In the genomic region with DNA sequence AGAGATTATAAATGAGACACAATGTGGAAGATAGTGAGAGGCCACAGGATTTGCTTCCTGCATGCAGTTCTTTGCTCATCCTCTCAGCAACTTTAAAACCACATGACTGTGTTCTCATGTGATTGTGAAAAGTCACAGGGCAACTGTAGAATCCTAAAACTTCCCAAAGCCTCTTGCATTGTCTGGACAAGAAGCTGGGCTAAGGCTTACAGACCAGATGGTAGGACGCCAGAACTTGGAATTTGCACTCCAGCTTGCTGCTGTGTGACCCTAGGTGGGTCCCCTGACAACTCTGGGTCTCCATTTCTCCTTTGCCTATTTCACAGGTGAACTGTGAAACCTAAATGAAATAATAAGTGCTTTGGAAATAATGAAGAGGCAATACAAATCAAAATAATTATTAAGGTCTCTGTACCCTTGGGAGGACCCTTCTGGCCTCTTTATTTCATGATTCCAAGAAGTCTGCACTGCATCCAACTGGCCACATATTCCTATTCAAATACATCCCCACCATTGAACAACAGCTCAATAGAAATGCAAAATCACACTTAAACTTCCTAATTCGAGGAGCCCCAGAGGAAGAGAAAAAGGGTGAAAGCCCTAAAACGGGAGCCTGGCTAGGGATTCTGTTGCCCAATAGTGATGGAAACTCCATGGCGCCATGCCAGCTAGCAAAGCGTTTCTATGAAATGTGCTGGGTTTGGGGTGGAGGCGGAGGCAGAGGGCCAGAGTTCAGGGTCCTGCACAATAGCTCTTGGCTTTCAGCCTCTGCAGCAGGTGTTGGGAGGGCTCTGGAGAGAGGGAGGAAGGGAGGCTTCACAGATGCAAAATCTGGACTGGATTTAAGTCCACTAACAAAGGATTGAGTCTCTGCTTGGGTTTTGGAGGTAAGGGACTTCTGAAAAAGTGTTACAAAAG, we compare ENCODE assay signal across 9 mouse cellular contexts.
DNase-seq lines count a peak whose midpoint lies in the region; ATAC-seq lines count a peak whose summit lies in the region.
"Had no signal": no experiment of that assay in that cellular context is flagged by ENCODE, and none has a peak within 500 bp of the region (broad histone marks: within the 10 kb centered on the region; RNA-seq: fewer than 3 reads in every experiment).

No protein-coding gene starts in this region.

- no peaks in the 10 kb centered on the region for H3K9me3 ChIP-seq in heart, embryonic 11.5 days (replicated peaks; ENCODE audit: control insufficient read depth, low read length)
- no peaks in the 10 kb centered on the region for H3K9me3 ChIP-seq in limb, embryonic 12.5 days
- H3K9me3 ChIP-seq in midbrain, embryonic 14.5 days (ENCODE audit: control insufficient read depth, low read length), result no peaks in the 10 kb centered on the region
- H3K9me3 ChIP-seq: stomach, embryonic 15.5 days had no signal

- no peak overlapping the region for H3K4me3 ChIP-seq in heart, embryonic 11.5 days (ENCODE audit: low read depth, low read length)
- H3K4me3 ChIP-seq in limb, embryonic 12.5 days (replicated peaks), result no peak overlapping the region
- no peak overlapping the region for H3K4me3 ChIP-seq in midbrain, embryonic 14.5 days (replicated peaks; ENCODE audit: low read depth, low read length)
- H3K4me3 ChIP-seq: stomach, embryonic 15.5 days had no signal

- 56% methylated on average over 6 of the region's 6 CpGs for WGBS in heart, embryonic 11.5 days (ENCODE audit: insufficient replicate concordance)
- 42% methylated on average over 6 of the region's 6 CpGs for WGBS in limb, embryonic 12.5 days
- WGBS in midbrain, embryonic 14.5 days, result 16% methylated on average over 6 of the region's 6 CpGs

- no peak overlapping the region for H3K27ac ChIP-seq in heart, embryonic 11.5 days (ENCODE audit: low read depth, low read length)
- no peak overlapping the region for H3K27ac ChIP-seq in limb, embryonic 12.5 days
- H3K27ac ChIP-seq in midbrain, embryonic 14.5 days (replicated peaks; ENCODE audit: low read depth, low read length), result peak overlapping the region; percentile 52
- H3K27ac ChIP-seq: stomach, embryonic 15.5 days had no signal

- ATAC-seq in heart, embryonic 11.5 days (replicated peaks; ENCODE audit: insufficient number of reproducible peaks, low FRiP score, low TSS enrichment), result no peak
- 0 out of 2 replicates have a peak, but pooled peaks have one; percentile 57 for ATAC-seq in limb, embryonic 12.5 days (ENCODE audit: insufficient number of reproducible peaks, insufficient read depth, low FRiP score, low TSS enrichment, low read depth)
- ATAC-seq in midbrain, embryonic 14.5 days (ENCODE audit: low FRiP score, low TSS enrichment), result peak; percentile 79

- H3K9ac ChIP-seq in heart, embryonic 11.5 days (ENCODE audit: low read depth, low read length), result no peak overlapping the region
- H3K9ac ChIP-seq in limb, embryonic 12.5 days (replicated peaks), result no peak overlapping the region
- H3K9ac ChIP-seq in midbrain, embryonic 14.5 days (replicated peaks; ENCODE audit: low read length), result no peak overlapping the region
- H3K9ac ChIP-seq: stomach, embryonic 15.5 days had no signal

- H3K4me2 ChIP-seq in heart, embryonic 11.5 days, result no peak overlapping the region
- no peak overlapping the region for H3K4me2 ChIP-seq in limb, embryonic 12.5 days
- no peak overlapping the region for H3K4me2 ChIP-seq in midbrain, embryonic 14.5 days (ENCODE audit: low read length)
- H3K4me2 ChIP-seq: stomach, embryonic 15.5 days had no signal

- H3K27me3 ChIP-seq in heart, embryonic 11.5 days (ENCODE audit: control insufficient read depth, insufficient read depth, low read length), result no peaks in the 10 kb centered on the region
- H3K27me3 ChIP-seq in limb, embryonic 12.5 days, result no peaks in the 10 kb centered on the region
- H3K27me3 ChIP-seq in midbrain, embryonic 14.5 days (ENCODE audit: control insufficient read depth, insufficient read depth, low read length), result no peaks in the 10 kb centered on the region
- H3K27me3 ChIP-seq: stomach, embryonic 15.5 days had no signal

- no peaks in the 10 kb centered on the region for H3K36me3 ChIP-seq in heart, embryonic 11.5 days (ENCODE audit: control insufficient read depth, insufficient read depth, low read length)
- H3K36me3 ChIP-seq in limb, embryonic 12.5 days, result no peaks in the 10 kb centered on the region
- H3K36me3 ChIP-seq in midbrain, embryonic 14.5 days (ENCODE audit: control insufficient read depth, insufficient read depth, low read length), result 0 out of 2 replicates have a peak, but pooled peaks cover 6% of the 10 kb centered on the region
- H3K36me3 ChIP-seq: stomach, embryonic 15.5 days had no signal

- peak; percentile 91 to 92 for DNase-seq in heart, adult 18-20 months
- peak; percentile 37 to 71 for DNase-seq in cerebellum, postnatal 25 days
- DNase-seq in gastrocnemius, postnatal 36 days, result peak; percentile 67 to 82
- peak; percentile 64 for DNase-seq in kidney, adult 18-20 months
- DNase-seq in midbrain, embryonic 14.5 days, result peak; percentile 88
- DNase-seq in urinary bladder, postnatal 4 days (ENCODE audit: low spot score in 2 of 2), result peak; percentile 74

- H3K4me1 ChIP-seq in heart, embryonic 11.5 days (ENCODE audit: control insufficient read depth, insufficient read depth, low read length), result peaks cover 7% of the 10 kb centered on the region
- peaks cover 32% of the 10 kb centered on the region for H3K4me1 ChIP-seq in limb, embryonic 12.5 days (replicated peaks)
- H3K4me1 ChIP-seq in midbrain, embryonic 14.5 days (ENCODE audit: control insufficient read depth, insufficient read depth, low read length), result peaks cover 23% of the 10 kb centered on the region; the same call in 1 of the 2 replicates

- intact Hi-C loops in gastrocnemius, postnatal 36 days (cut with DNase I), result no loop called here
